ENCODE assay signal across 8 mouse cellular contexts in genomic region chr7:31151301-31152241, GRCm38 (mm10). TPM values are rescaled to one million over a fixed set of nuclear protein-coding genes. Genes with fewer than 3 reads are reported as not detected.
DNase-seq lines count a peak whose midpoint lies in the region; ATAC-seq and TF ChIP-seq lines count a peak whose summit lies in the region.

No protein-coding gene starts in this region.

- ATAC-seq in CD4-positive, CD25-positive, alpha-beta regulatory T cell, adult 4 months = peak; percentile 30
- ATAC-seq in heart, postnatal 0 days (ENCODE audit: insufficient read depth, low read depth) = peak; percentile 63

- DNase-seq in adrenal gland, adult 2 months = peak; percentile 73
- DNase-seq in fibroblast of lung, adult 2 months (ENCODE audit: low read depth) = peak; percentile 52
- peak; percentile 77 for DNase-seq in heart, postnatal 0 days (ENCODE audit: low spot score)
- peak; percentile 65 to 83 for DNase-seq in kidney, postnatal 25 days
- peak; percentile 82 to 88 for DNase-seq in lung, postnatal 4 days
- DNase-seq in right cerebral cortex, postnatal 10 days (ENCODE audit: low spot score in 2 of 2) = peak; percentile 76 to 78
- DNase-seq in c-Kit-positive CD71-positive TER-119-positive erythroid progenitor cells, embryonic 14.5 days (ENCODE audit: low spot score) = no peak

- peak overlapping the region; percentile 85 for H3K4me3 ChIP-seq in heart, postnatal 0 days (ENCODE audit: low read depth, low read length)

- TF ChIP-seq EP300 in heart, postnatal 0 days (IDR thresholded peaks at IDR 0.05; ENCODE audit: low read depth) = no peak

- no peaks in the 10 kb centered on the region for H3K36me3 ChIP-seq in heart, postnatal 0 days (replicated peaks; ENCODE audit: control insufficient read depth, insufficient read depth, low read length)

- H3K4me1 ChIP-seq in heart, postnatal 0 days (ENCODE audit: control insufficient read depth, insufficient read depth) = peaks cover 47% of the 10 kb centered on the region

- peak overlapping the region; percentile 87 for H3K4me2 ChIP-seq in heart, postnatal 0 days (ENCODE audit: low read depth, low read length)

- 6% methylated on average over 23 of the region's 23 CpGs for WGBS in heart, postnatal 0 days

- no peaks in the 10 kb centered on the region for H3K27me3 ChIP-seq in heart, postnatal 0 days (ENCODE audit: control insufficient read depth, insufficient read depth, low read length)

- H3K9ac ChIP-seq in heart, postnatal 0 days (replicated peaks; ENCODE audit: low read depth, low read length) = peak overlapping the region; percentile 88

- no peaks in the 10 kb centered on the region for H3K9me3 ChIP-seq in heart, postnatal 0 days (replicated peaks; ENCODE audit: control insufficient read depth, low read length)

- TF ChIP-seq CTCF in heart, postnatal 0 days (IDR thresholded peaks at IDR 0.05; ENCODE audit: low read depth) = no peak

- H3K27ac ChIP-seq in heart, postnatal 0 days (ENCODE audit: low read depth) = peak overlapping the region; percentile 98

RNA-seq across cellular contexts. Expression of gene Gramd1a, which starts 4.1 kb away (rescaled TPM):
- 100 to 1,000 TPM in 1 of 2 experiments, 10 to 100 TPM in 1; 83.7 to 103 TPM for polyA plus RNA-seq in CD4-positive, CD25-positive, alpha-beta regulatory T cell, adult 4 months (2017; shearing (Covaris generic))
- 10 to 100 TPM; 38.5 to 50.1 TPM for total RNA-seq in adrenal gland, adult 2 months (2021)
- 208 and 246 TPM in 2 replicates for polyA plus RNA-seq in adrenal gland, adult 2 months (2012; rRNA removed)
- 53.9 and 57.2 TPM in 2 replicates for total RNA-seq in heart, postnatal 0 days (2014; rRNA removed; ENCODE audit: low replicate concordance)
- 25.9 and 27.0 TPM in 2 replicates for polyA plus RNA-seq in heart, postnatal 0 days (2015; fragmentation: Nextera tagmentation; extraction: Ambion mirVana)

RNA-seq across cellular contexts. Expression of gene Scn1b, which starts 24.8 kb away (rescaled TPM):
- not detected for polyA plus RNA-seq in CD4-positive, CD25-positive, alpha-beta regulatory T cell, adult 4 months (2017; shearing (Covaris generic))
- total RNA-seq in adrenal gland, adult 2 months (2021) = 10 to 100 TPM; 10.8 to 27.8 TPM
- polyA plus RNA-seq in adrenal gland, adult 2 months (2012; rRNA removed) = 30.5 and 61.1 TPM in 2 replicates
- total RNA-seq in heart, postnatal 0 days (2014; rRNA removed; ENCODE audit: low replicate concordance) = 4.7 and 28.3 TPM in 2 replicates
- 4.2 and 5.3 TPM in 2 replicates for polyA plus RNA-seq in heart, postnatal 0 days (2015; fragmentation: Nextera tagmentation; extraction: Ambion mirVana)

RNA-seq across cellular contexts. Expression of gene Hpn, which starts 36.5 kb away (rescaled TPM):
- 10 to 100 TPM in 1 of 2 experiments, 1 to 10 TPM in 1; 6.0 to 12.2 TPM for polyA plus RNA-seq in CD4-positive, CD25-positive, alpha-beta regulatory T cell, adult 4 months (2017; shearing (Covaris generic))
- 1 to 10 TPM; 1.3 to 2.6 TPM for total RNA-seq in adrenal gland, adult 2 months (2021)
- polyA plus RNA-seq in adrenal gland, adult 2 months (2012; rRNA removed) = 1.2 and 2.4 TPM in 2 replicates
- total RNA-seq in heart, postnatal 0 days (2014; rRNA removed; ENCODE audit: low replicate concordance) = 6.7 and 10.5 TPM in 2 replicates
- polyA plus RNA-seq in heart, postnatal 0 days (2015; fragmentation: Nextera tagmentation; extraction: Ambion mirVana) = 1.3 and 1.7 TPM in 2 replicates
